Mouse (Mus musculus): ENCODE results near the gene Gcm1.

DNA sequence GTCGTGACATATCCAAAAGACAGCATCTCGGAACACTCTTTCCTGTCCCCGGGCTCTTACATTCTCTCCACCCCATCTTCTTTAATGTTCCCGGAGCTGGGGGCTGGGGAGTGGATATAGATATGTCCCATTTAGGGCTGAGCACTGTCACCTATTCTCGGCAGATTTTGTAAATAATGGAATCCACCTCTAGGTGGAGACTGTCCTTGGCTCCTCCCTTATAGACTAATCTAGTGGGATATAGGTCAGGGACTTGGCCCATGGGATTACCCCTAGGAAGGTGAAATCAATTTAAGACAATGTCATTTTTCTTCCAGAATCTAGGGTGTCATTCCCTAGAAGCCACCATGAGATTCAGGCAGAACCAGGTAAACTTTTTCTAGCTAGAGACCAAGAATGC, 57.9 kb downstream of the Gcm1 start:
- no peak for TF ChIP-seq POLR2A (IDR thresholded peaks at IDR 0.05; ENCODE audit: low read depth, low read length)
- no peak for TF ChIP-seq CTCF (conservative IDR thresholded peaks at IDR 0.05; ENCODE audit: insufficient read depth, insufficient read length, low read depth, low read length)
